Mouse (Mus musculus) kidney, adult 2 months (tissue): Measurements from ENCODE around the gene Lrpprc.

Experiments used
- CTCF ChIP-seq: fragments of 200-500 bp; conservative IDR thresholded peaks from 2 replicates; pipeline ENCODE4 v1.5.1; 2011; ENCODE audit warnings: low read depth, mild to moderate bottlenecking, control low read depth, low read length, moderate library complexity, mixed read lengths; ENCODE audit not compliant: insufficient read depth, insufficient read length
- POLR2A ChIP-seq: fragments of 200-500 bp; IDR thresholded peaks from one replicate; pipeline ENCODE4 v1.6.1; 2011; ENCODE audit warnings: low read depth, low read length, control low read depth

DNA sequence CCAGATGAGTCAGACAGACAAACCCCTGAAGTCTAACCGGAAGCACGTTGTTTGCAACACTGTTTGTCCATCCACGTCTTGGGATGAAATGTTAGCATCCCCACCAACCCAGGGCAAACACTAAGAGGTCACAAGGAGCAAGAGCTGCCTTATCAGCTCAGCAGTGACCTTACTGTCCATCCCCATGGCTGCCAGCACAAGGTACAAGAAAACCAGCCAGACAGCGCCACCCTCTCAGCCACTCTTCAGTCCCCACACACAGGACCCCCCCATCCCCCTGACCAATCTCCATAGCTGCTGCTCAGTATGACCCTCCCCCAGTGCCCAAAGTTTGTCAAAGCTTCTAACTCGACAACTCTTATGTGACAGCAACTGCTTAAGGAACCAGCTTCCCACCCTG, 73.2 kb downstream of the Lrpprc start:
- TF ChIP-seq CTCF (no peak), POLR2A (no peak)
